Mouse (Mus musculus): ENCODE measurements around the gene Plcb4. TPM values are rescaled to one million over a fixed set of nuclear protein-coding genes. Genes with fewer than 3 reads are reported as not detected.

Plcb4 gene
- polyA plus RNA-seq, 1 experiment from 2014 or later = 44.9 TPM

DNA sequence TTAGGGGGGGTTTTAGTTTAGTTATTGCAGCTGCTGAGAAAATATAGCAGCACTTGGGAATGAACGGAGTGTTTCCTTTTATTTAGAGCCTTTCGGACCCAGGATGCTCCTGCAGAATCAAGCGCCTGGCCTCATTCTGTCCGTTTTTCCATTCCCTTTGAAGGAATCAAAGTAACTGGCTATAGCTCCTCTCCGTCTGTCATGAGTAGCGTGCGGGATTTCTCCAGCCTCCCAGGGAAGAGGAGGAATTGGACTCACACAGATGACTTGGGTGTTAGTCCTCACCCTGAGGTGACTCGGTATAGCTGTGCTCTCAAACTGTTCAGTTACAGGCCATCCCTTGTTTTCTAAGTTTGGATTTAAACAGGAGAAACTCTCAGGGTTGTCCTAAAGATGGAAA, 14.8 kb downstream of the Plcb4 start:
- Histone ChIP-seq H3K9ac (ENCODE audit: low read length) (no peak overlapping the region), H3K4me1 (ENCODE audit: control insufficient read depth in 2 of 2, insufficient read depth in 2 of 2, low read length in 2 of 2) (peaks cover 0 to 6% of the 10 kb centered on the region in 2 experiments; a peak in 1 of 4 replicates), H3K36me3 (ENCODE audit: control insufficient read depth, insufficient read depth, low read length) (no peaks in the 10 kb centered on the region), H3K9me3 (ENCODE audit: control insufficient read depth, low read length) (no peaks in the 10 kb centered on the region), H3K4me2 (ENCODE audit: low read length) (no peak overlapping the region), H3K4me3 (ENCODE audit: control insufficient read depth in 1 of 2, insufficient read depth in 1 of 2, low read depth in 1 of 2, low read length in 2 of 2) (no peak overlapping the region), H3K27ac (replicated peaks in 1 of 2; ENCODE audit: control insufficient read depth in 1 of 2, insufficient read depth in 1 of 2, low read depth in 2 of 2, low read length in 2 of 2) (no peak overlapping the region), H3K27me3 (ENCODE audit: control insufficient read depth, insufficient read depth, low read length) (no peaks in the 10 kb centered on the region)
- WGBS = 82% methylated on average over 8 of the region's 8 CpGs
- no peak for ATAC-seq (ENCODE audit: insufficient number of reproducible peaks, insufficient read depth, low FRiP score, low read depth)

DNA sequence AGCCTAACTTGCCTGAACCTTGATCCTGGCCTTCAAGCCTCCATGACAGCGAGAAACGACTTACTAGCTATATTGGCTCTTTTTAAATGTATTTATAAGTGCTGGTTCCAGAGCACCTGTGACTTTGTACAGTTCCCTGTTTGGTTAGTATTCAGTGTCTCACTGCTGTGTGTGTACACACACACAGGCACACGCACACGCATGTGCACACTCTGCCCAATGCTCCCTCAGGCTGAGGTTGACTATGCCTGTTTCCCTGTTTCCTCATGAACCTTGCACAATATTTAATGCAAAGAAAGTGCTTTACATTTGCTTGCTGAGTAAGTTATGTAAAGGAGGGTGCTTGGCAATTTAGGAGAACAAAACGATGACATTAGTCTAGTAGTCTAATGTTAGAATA, 16.5 kb downstream of the Plcb4 start:
- Histone ChIP-seq H3K27ac (replicated peaks in 1 of 2; ENCODE audit: control insufficient read depth in 1 of 2, insufficient read depth in 1 of 2, low read depth in 2 of 2, low read length in 2 of 2) (no peak overlapping the region), H3K36me3 (ENCODE audit: control insufficient read depth, insufficient read depth, low read length) (no peaks in the 10 kb centered on the region), H3K4me2 (ENCODE audit: low read length) (no peak overlapping the region), H3K27me3 (ENCODE audit: control insufficient read depth, insufficient read depth, low read length) (no peaks in the 10 kb centered on the region), H3K4me3 (ENCODE audit: control insufficient read depth in 1 of 2, insufficient read depth in 1 of 2, low read depth in 1 of 2, low read length in 2 of 2) (no peak overlapping the region), H3K4me1 (ENCODE audit: control insufficient read depth in 2 of 2, insufficient read depth in 2 of 2, low read length in 2 of 2) (peaks cover 7 to 11% of the 10 kb centered on the region in 2 experiments; a peak in 3 of 4 replicates), H3K9ac (ENCODE audit: low read length) (no peak overlapping the region), H3K9me3 (ENCODE audit: control insufficient read depth, low read length) (no peaks in the 10 kb centered on the region)
- WGBS = 73% methylated on average over 5 of the region's 5 CpGs
- ATAC-seq (ENCODE audit: insufficient number of reproducible peaks, insufficient read depth, low FRiP score, low read depth) = no peak

- H3K9ac ChIP-seq (ENCODE audit: low read length) = no peak overlapping the region
- no peak overlapping the region for H3K4me3 ChIP-seq (ENCODE audit: control insufficient read depth in 1 of 2, insufficient read depth in 1 of 2, low read depth in 1 of 2, low read length in 2 of 2)
- H3K9me3 ChIP-seq (ENCODE audit: control insufficient read depth, low read length) = no peaks in the 10 kb centered on the region
- ATAC-seq (ENCODE audit: insufficient number of reproducible peaks, insufficient read depth, low FRiP score, low read depth) = no peak
- H3K4me1 ChIP-seq (ENCODE audit: control insufficient read depth in 2 of 2, insufficient read depth in 2 of 2, low read length in 2 of 2) = peaks cover 7 to 11% of the 10 kb centered on the region in 2 experiments; a peak in 3 of 4 replicates
- H3K27ac ChIP-seq (replicated peaks in 1 of 2; ENCODE audit: control insufficient read depth in 1 of 2, insufficient read depth in 1 of 2, low read depth in 2 of 2, low read length in 2 of 2) = no peak overlapping the region
- H3K27me3 ChIP-seq (ENCODE audit: control insufficient read depth, insufficient read depth, low read length) = no peaks in the 10 kb centered on the region
- no peaks in the 10 kb centered on the region for H3K36me3 ChIP-seq (ENCODE audit: control insufficient read depth, insufficient read depth, low read length)
- H3K4me2 ChIP-seq (ENCODE audit: low read length) = no peak overlapping the region
- WGBS = 67% methylated on average over 8 of the region's 8 CpGs
These were observed 18.2 kb downstream of the Plcb4 start for GRCm38 (mm10) chr2:135676978-135677501.

DNA sequence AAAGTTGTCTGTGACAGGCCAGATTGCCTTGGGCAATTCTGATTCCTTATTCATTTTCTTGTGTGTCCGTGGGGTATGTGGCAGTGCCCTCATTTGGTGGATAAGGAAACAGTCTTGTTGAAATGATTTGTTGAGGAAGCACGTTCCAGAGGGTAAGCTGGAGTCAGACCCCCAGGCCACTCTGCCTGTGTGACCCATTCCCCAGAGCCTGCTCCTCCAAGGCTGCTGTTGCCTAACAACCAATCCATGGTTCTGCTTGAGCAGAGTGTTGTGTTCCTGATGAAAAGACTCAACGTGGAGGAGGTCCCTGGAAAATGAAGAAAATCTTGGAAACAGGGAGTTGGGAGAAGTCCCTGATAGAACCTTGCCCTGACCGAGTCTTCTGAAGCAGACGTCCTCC, 18.8 kb downstream of the Plcb4 start:
- Histone ChIP-seq H3K36me3 (ENCODE audit: control insufficient read depth, insufficient read depth, low read length) (no peaks in the 10 kb centered on the region), H3K27ac (replicated peaks in 1 of 2; ENCODE audit: control insufficient read depth in 1 of 2, insufficient read depth in 1 of 2, low read depth in 2 of 2, low read length in 2 of 2) (no peak overlapping the region), H3K4me1 (ENCODE audit: control insufficient read depth in 2 of 2, insufficient read depth in 2 of 2, low read length in 2 of 2) (peaks cover 7 to 11% of the 10 kb centered on the region in 2 experiments; a peak in 3 of 4 replicates), H3K9ac (ENCODE audit: low read length) (no peak overlapping the region), H3K27me3 (ENCODE audit: control insufficient read depth, insufficient read depth, low read length) (no peaks in the 10 kb centered on the region), H3K4me2 (ENCODE audit: low read length) (no peak overlapping the region), H3K4me3 (ENCODE audit: control insufficient read depth in 1 of 2, insufficient read depth in 1 of 2, low read depth in 1 of 2, low read length in 2 of 2) (no peak overlapping the region), H3K9me3 (ENCODE audit: control insufficient read depth, low read length) (no peaks in the 10 kb centered on the region)
- no peak for ATAC-seq (ENCODE audit: insufficient number of reproducible peaks, insufficient read depth, low FRiP score, low read depth)
- WGBS = 81% methylated on average over 5 of the region's 5 CpGs

- H3K9me3 ChIP-seq (ENCODE audit: control insufficient read depth, low read length) = no peaks in the 10 kb centered on the region
- no peak for ATAC-seq (ENCODE audit: insufficient number of reproducible peaks, insufficient read depth, low FRiP score, low read depth)
- no peaks in the 10 kb centered on the region for H3K36me3 ChIP-seq (ENCODE audit: control insufficient read depth, insufficient read depth, low read length)
- no peak overlapping the region for H3K4me2 ChIP-seq (ENCODE audit: low read length)
- no peaks in the 10 kb centered on the region for H3K27me3 ChIP-seq (ENCODE audit: control insufficient read depth, insufficient read depth, low read length)
- no peak overlapping the region for H3K27ac ChIP-seq (replicated peaks in 1 of 2; ENCODE audit: control insufficient read depth in 1 of 2, insufficient read depth in 1 of 2, low read depth in 2 of 2, low read length in 2 of 2)
- WGBS = 74% methylated on average over 8 of the region's 8 CpGs
- H3K4me3 ChIP-seq (ENCODE audit: control insufficient read depth in 1 of 2, insufficient read depth in 1 of 2, low read depth in 1 of 2, low read length in 2 of 2) = no peak overlapping the region
- peaks cover 7 to 8% of the 10 kb centered on the region in 2 experiments; a peak in 3 of 4 replicates for H3K4me1 ChIP-seq (ENCODE audit: control insufficient read depth in 2 of 2, insufficient read depth in 2 of 2, low read length in 2 of 2)
- no peak overlapping the region for H3K9ac ChIP-seq (ENCODE audit: low read length)
These were observed 21.2 kb downstream of the Plcb4 start for GRCm38 (mm10) chr2:135680001-135680400.

GRCm38 (mm10) chr2:135680406-135681134, 21.8 kb downstream of the Plcb4 start:
- Histone ChIP-seq H3K36me3 (ENCODE audit: control insufficient read depth, insufficient read depth, low read length) (no peaks in the 10 kb centered on the region), H3K9ac (ENCODE audit: low read length) (no peak overlapping the region), H3K9me3 (ENCODE audit: control insufficient read depth, low read length) (no peaks in the 10 kb centered on the region), H3K4me2 (ENCODE audit: low read length) (no peak overlapping the region), H3K4me1 (ENCODE audit: control insufficient read depth in 2 of 2, insufficient read depth in 2 of 2, low read length in 2 of 2) (peaks cover 5 to 7% of the 10 kb centered on the region in 2 experiments; a peak in 3 of 4 replicates), H3K4me3 (ENCODE audit: control insufficient read depth in 1 of 2, insufficient read depth in 1 of 2, low read depth in 1 of 2, low read length in 2 of 2) (no peak overlapping the region), H3K27me3 (ENCODE audit: control insufficient read depth, insufficient read depth, low read length) (no peaks in the 10 kb centered on the region), H3K27ac (replicated peaks in 1 of 2; ENCODE audit: control insufficient read depth in 1 of 2, insufficient read depth in 1 of 2, low read depth in 2 of 2, low read length in 2 of 2) (no peak overlapping the region)
- ATAC-seq (ENCODE audit: insufficient number of reproducible peaks, insufficient read depth, low FRiP score, low read depth) = no peak
- 88% methylated on average over 5 of the region's 5 CpGs for WGBS

- ATAC-seq (ENCODE audit: insufficient number of reproducible peaks, insufficient read depth, low FRiP score, low read depth) = no peak
- WGBS = 79% methylated on average over 10 of the region's 10 CpGs
These were observed 25.1 kb downstream of the Plcb4 start for GRCm38 (mm10) chr2:135683684-135684440.

More at GRCm38 (mm10) chr2:135683684-135684440, 25.1 kb downstream of the Plcb4 start:
- no peaks in the 10 kb centered on the region for H3K27me3 ChIP-seq (ENCODE audit: control insufficient read depth, insufficient read depth, low read length)
- peaks cover 5 to 7% of the 10 kb centered on the region in 2 experiments; a peak in 3 of 4 replicates for H3K4me1 ChIP-seq (ENCODE audit: control insufficient read depth in 2 of 2, insufficient read depth in 2 of 2, low read length in 2 of 2)
- H3K27ac ChIP-seq (replicated peaks in 1 of 2; ENCODE audit: control insufficient read depth in 1 of 2, insufficient read depth in 1 of 2, low read depth in 2 of 2, low read length in 2 of 2) = no peak overlapping the region
- no peak overlapping the region for H3K9ac ChIP-seq (ENCODE audit: low read length)
- no peak overlapping the region for H3K4me2 ChIP-seq (ENCODE audit: low read length)
- no peak overlapping the region for H3K4me3 ChIP-seq (ENCODE audit: control insufficient read depth in 1 of 2, insufficient read depth in 1 of 2, low read depth in 1 of 2, low read length in 2 of 2)
- no peaks in the 10 kb centered on the region for H3K9me3 ChIP-seq (ENCODE audit: control insufficient read depth, low read length)
- H3K36me3 ChIP-seq (ENCODE audit: control insufficient read depth, insufficient read depth, low read length) = no peaks in the 10 kb centered on the region

All from heart, embryonic 14.5 days (tissue).